Mouse (Mus musculus) liver, adult 2 months (tissue): ENCODE measurements at regions not wholly inside any gene's neighbourhood (a gene's known extent, or its start where the extent isn't known, plus 50 kb on each side); places are given as distances from the start of the nearest gene placed in this dataset.

Experiments used
- DNase-seq: peaks from one replicate; pipeline ENCODE4 v3.0.0-alpha.2; 2011; ENCODE audit warnings: low read depth, low spot score; ENCODE audit errors: extremely low read depth
- H3K27ac ChIP-seq: fragments of 200-500 bp; replicated peaks from 2 replicates; pipeline ENCODE4 v1.5.1; 2012; ENCODE audit warnings: low read depth, mild to moderate bottlenecking, control low read depth, inconsistent platforms, low read length; ENCODE audit not compliant: insufficient read depth
- H3K27me3 ChIP-seq: fragments of 200-500 bp; 2 replicates; pipeline ENCODE4 v1.6.1; 2012; ENCODE audit warnings: mild to moderate bottlenecking, moderate library complexity, low read length, inconsistent platforms; ENCODE audit not compliant: control insufficient read depth, insufficient read depth
- H3K36me3 ChIP-seq: fragments of 200-500 bp; 2 replicates; pipeline ENCODE4 v1.6.1; 2012; ENCODE audit warnings: low read length, inconsistent platforms; ENCODE audit not compliant: control insufficient read depth, insufficient read depth
- H3K4me1 ChIP-seq: fragments of 200-500 bp; 2 replicates; pipeline ENCODE4 v1.6.1; 2011; ENCODE audit warnings: low read length; ENCODE audit not compliant: control insufficient read depth, insufficient read depth
- H3K4me3 ChIP-seq: fragments of 200-500 bp; 2 replicates; pipeline ENCODE4 v1.5.1; 2011; ENCODE audit warnings: low read depth, mild to moderate bottlenecking, control low read depth, low read length, moderate library complexity; ENCODE audit not compliant: insufficient read depth
- H3K79me2 ChIP-seq: fragments of 200-500 bp; 2 replicates; pipeline ENCODE4 v1.6.1; 2012; ENCODE audit warnings: inconsistent platforms, mild to moderate bottlenecking, low read length, moderate library complexity; ENCODE audit not compliant: control insufficient read depth, insufficient read depth
- H3K9ac ChIP-seq: fragments of 200-500 bp; 2 replicates; pipeline ENCODE4 v1.6.1; 2012; ENCODE audit warnings: low read depth, mild to moderate bottlenecking, control low read depth, inconsistent platforms, low read length
- CTCF ChIP-seq: fragments of 200-500 bp; IDR thresholded peaks from 2 replicates; pipeline ENCODE4 v1.5.1; 2011; ENCODE audit warnings: low read depth, low read length, control low read depth
- POLR2A ChIP-seq: fragments of 200-500 bp; IDR thresholded peaks from 2 replicates; pipeline ENCODE4 v1.6.1; 2011; ENCODE audit warnings: low read length, control low read depth; ENCODE audit not compliant: insufficient read depth; ENCODE audit errors: extremely low read depth
- WGBS: fragments of 180-500 bp; shearing (Covaris S2); methylation state at CpG from one replicate; pipeline ENCODE4 v1.1.7; 2018; 5-methylcytosine and 5-hydroxymethylcytosine counted together

- Histone ChIP-seq H3K27me3 (no peaks in the 10 kb centered on the region), H3K4me3 (no peak overlapping the region), H3K36me3 (no peaks in the 10 kb centered on the region), H3K9ac (no peak overlapping the region), H3K27ac (no peak overlapping the region), H3K4me1 (no peaks in the 10 kb centered on the region), H3K79me2 (no peaks in the 10 kb centered on the region)
- 72% methylated on average over 19 of the region's 19 CpGs for WGBS
- DNase-seq: no peak
- no peak for TF ChIP-seq CTCF
- TF ChIP-seq POLR2A: no peak
Observed at GRCm38 (mm10) chr11:89145281-89145945, 71.8 kb downstream of the Gm525 start.

- Histone ChIP-seq H3K4me1 (no peaks in the 10 kb centered on the region), H3K79me2 (no peaks in the 10 kb centered on the region), H3K27ac (no peak overlapping the region), H3K4me3 (no peak overlapping the region), H3K9ac (no peak overlapping the region), H3K27me3 (no peaks in the 10 kb centered on the region), H3K36me3 (no peaks in the 10 kb centered on the region)
- TF ChIP-seq CTCF (no peak), POLR2A (no peak)
- no peak for DNase-seq
- WGBS: 70% methylated on average over 9 of the region's 9 CpGs
Observed at GRCm38 (mm10) chr11:89142527-89143154, 69.0 kb downstream of the Gm525 start.
